Mouse (Mus musculus) lung, postnatal 0 days (tissue): Measurements from ENCODE around the gene Stk10. TPM values are rescaled to one million over a fixed set of nuclear protein-coding genes. Genes with fewer than 3 reads are reported as not detected.

ENCODE experiments used
- ATAC-seq: fragments of 200-750 bp; cut with Nextera tagmentation; 2 replicates; pipeline ENCODE4 v1.8.0; 2017; ENCODE audit warnings: moderate library complexity
- DNase-seq: peaks from one replicate; pipeline ENCODE4 v3.0.0-alpha.2; 2016; ENCODE audit warnings: low spot score
- H3K27ac ChIP-seq: fragments of 300-500 bp; sonication (generic); 2 replicates; pipeline ENCODE4 v1.5.1; 2014; ENCODE audit warnings: antibody characterized with exemption, mild to moderate bottlenecking, low read length, mixed read lengths
- H3K27me3 ChIP-seq: fragments of 300-500 bp; sonication (generic); replicated peaks from 2 replicates; pipeline ENCODE4 v1.6.1; 2014; ENCODE audit warnings: low read length, mixed read lengths; ENCODE audit not compliant: insufficient read depth
- H3K36me3 ChIP-seq: fragments of 300-500 bp; sonication (generic); 2 replicates; pipeline ENCODE4 v1.6.1; 2014; ENCODE audit warnings: low read length, mixed read lengths; ENCODE audit not compliant: insufficient read depth
- H3K4me1 ChIP-seq: fragments of 300-500 bp; sonication (generic); 2 replicates; pipeline ENCODE4 v1.6.1; 2014; ENCODE audit warnings: antibody characterized with exemption, low read depth, low read length, mixed read lengths; ENCODE audit not compliant: insufficient read depth
- H3K4me2 ChIP-seq: fragments of 300-500 bp; sonication (generic); replicated peaks from 2 replicates; pipeline ENCODE4 v1.6.1; 2014; ENCODE audit warnings: low read depth, mild to moderate bottlenecking, low read length, moderate library complexity, mixed read lengths
- H3K4me3 ChIP-seq: fragments of 300-500 bp; sonication (generic); 2 replicates; pipeline ENCODE4 v1.5.1; 2014; ENCODE audit warnings: low read depth, low read length
- H3K9ac ChIP-seq: fragments of 300-500 bp; sonication (generic); replicated peaks from 2 replicates; pipeline ENCODE4 v1.6.1; 2014; ENCODE audit warnings: low read depth, mild to moderate bottlenecking
- H3K9me3 ChIP-seq: fragments of 300-500 bp; sonication (generic); 2 replicates; pipeline ENCODE4 v1.6.1; 2016; ENCODE audit warnings: low read length, mixed read lengths
- CTCF ChIP-seq: IDR thresholded peaks from 2 replicates; pipeline ENCODE4 v1.5.1; 2016; ENCODE audit warnings: antibody characterized with exemption, mild to moderate bottlenecking
- EP300 ChIP-seq: IDR thresholded peaks from 2 replicates; pipeline ENCODE4 v1.6.1; 2016; ENCODE audit warnings: antibody characterized with exemption, mild to moderate bottlenecking, control low read depth
- WGBS: fragments of 180-500 bp; shearing (Covaris S2); extraction: QIAGEN DNeasy Blood & Tissue Kit; methylation state at CpG from one replicate; pipeline ENCODE4 v1.1.7; 2014; 5-methylcytosine and 5-hydroxymethylcytosine counted together
- polyA plus RNA-seq: library from polyadenylated mRNA; unstranded; fragments of >200 nt; fragmentation: Nextera tagmentation; extraction: Ambion mirVana; gene quantifications from 2 replicates; pipeline ENCODE4 v1.2.1, GENCODE M21; 2015

Stk10 gene
- polyA plus RNA-seq, 1 experiment from 2014 or later, result 1.9 TPM

DNA sequence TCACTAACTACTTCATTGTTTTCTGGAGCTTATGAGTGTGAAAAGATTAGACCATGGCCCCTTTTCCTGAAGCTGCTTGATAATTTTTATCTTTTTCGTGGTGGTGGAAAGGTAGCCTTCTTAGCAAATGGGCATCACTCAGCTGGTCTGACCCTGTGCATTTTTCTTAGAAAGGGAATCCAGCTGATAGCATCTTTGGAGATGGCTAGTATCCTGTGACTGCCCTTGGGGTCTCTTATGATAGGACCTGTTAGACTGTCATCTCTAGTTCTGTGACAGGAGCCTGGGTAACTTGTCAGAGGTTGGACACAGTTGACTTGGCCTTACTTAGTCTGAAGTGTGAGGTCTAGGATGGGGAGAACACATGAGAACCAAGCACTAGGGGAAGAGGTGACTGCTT lies 13.8 kb upstream of the Stk10 start:
- Histone ChIP-seq H3K27me3 (no peaks in the 10 kb centered on the region), H3K4me2 (no peak overlapping the region), H3K4me1 (no peaks in the 10 kb centered on the region), H3K4me3 (no peak overlapping the region), H3K36me3 (no peaks in the 10 kb centered on the region), H3K9ac (no peak overlapping the region), H3K9me3 (no peaks in the 10 kb centered on the region), H3K27ac (no peak overlapping the region)
- DNase-seq (no peak), ATAC-seq (no peak)
- TF ChIP-seq CTCF (no peak), EP300 (no peak)
- 86% methylated on average over 1 of the region's 1 CpGs for WGBS

DNA sequence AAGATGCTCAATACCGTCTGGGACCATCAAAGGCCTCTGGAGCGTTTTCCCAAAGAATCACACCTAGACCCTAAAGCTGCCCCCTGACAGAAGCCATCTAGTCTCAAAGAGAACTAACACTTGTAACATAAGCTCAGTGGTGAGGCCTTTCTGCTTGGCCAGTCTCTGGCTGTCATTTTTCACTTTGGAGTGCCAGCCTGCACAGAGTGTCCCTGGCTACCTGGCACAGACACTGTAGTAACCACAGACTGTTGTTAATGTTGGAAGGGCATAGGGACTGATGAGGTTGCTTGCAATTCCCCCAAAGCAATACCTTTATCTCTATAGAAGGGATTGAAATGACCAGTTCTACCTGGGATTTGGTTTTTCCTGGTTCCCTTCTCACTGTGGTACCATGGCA lies 11.9 kb upstream of the Stk10 start:
- no peak for DNase-seq

DNA sequence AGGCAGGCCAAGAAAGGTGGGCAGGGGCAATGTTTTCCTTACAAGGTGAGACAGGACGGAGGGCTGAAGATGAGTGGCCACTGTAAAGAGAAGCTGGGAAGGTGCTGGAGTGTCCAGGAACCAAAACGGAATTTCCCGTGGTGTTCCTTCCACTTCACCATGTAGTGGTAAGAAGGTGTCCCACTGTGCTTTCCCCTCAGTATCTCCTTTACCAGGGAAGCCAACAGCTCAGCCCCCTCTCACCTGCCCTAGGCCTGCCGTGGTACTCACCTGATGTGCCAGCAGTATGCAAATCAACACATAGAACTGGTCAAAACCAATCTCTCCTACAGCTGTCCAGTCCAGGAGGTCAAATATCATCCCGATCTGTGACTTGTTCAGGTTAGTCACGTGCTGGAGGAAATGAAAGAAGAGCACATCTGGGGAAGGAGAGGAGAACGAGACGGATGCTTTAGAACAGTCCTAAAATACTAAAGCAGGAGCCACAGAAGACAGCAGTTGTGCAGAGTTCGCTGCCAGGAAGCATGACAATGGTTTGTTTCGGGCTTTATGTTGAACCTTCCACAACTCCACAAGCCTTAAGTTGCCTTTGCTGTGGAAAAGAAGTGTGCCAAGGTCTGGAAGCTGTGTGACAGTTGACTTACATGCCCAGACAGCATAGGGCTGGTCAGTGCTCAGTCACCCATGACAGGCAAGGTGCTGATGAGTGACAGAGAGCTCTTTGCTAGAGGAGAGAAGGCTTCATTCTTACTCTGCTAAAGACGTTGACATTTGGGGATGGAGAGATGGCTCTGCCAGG lies 8.8 kb upstream of the Stk10 start:
- no peak for ATAC-seq
- Histone ChIP-seq H3K27ac (no peak overlapping the region), H3K9ac (no peak overlapping the region), H3K9me3 (no peaks in the 10 kb centered on the region), H3K4me2 (no peak overlapping the region), H3K4me1 (no peaks in the 10 kb centered on the region), H3K27me3 (no peaks in the 10 kb centered on the region), H3K4me3 (no peak overlapping the region), H3K36me3 (no peaks in the 10 kb centered on the region)
- no peak for TF ChIP-seq EP300
- TF ChIP-seq CTCF, result no peak
- WGBS, result 81% methylated on average over 11 of the region's 11 CpGs
- DNase-seq, result no peak

More for the DNA sequence above, 11.9 kb upstream of the Stk10 start:
- H3K9ac ChIP-seq, result no peak overlapping the region
- no peaks in the 10 kb centered on the region for H3K27me3 ChIP-seq
- no peak overlapping the region for H3K4me3 ChIP-seq
- no peak overlapping the region for H3K4me2 ChIP-seq
- TF ChIP-seq CTCF (no peak), EP300 (no peak)
- H3K9me3 ChIP-seq, result no peaks in the 10 kb centered on the region
- 83% methylated on average over 2 of the region's 2 CpGs for WGBS
- H3K27ac ChIP-seq, result no peak overlapping the region
- ATAC-seq, result no peak
- no peaks in the 10 kb centered on the region for H3K4me1 ChIP-seq
- H3K36me3 ChIP-seq, result no peaks in the 10 kb centered on the region

DNA sequence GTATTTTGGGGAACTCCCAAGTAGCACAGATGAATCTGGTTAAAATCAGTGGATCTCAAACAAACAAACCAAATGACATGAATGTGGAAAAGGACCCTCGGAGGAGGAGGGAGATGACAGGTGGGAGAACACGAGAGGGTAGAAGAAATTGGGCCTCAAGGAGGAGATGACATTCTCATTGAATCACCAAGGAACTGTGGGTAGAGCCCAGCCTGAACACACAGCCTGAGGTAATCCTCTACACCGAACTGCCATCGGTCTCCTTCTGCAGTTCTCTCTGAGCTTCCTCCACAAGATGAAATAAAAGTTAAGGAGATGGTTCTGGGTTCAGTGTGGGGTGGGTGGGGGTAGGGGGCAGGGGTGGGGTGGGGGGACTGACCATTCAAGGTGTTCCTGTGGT lies 6.1 kb upstream of the Stk10 start:
- Histone ChIP-seq H3K4me3 (no peak overlapping the region), H3K4me1 (no peaks in the 10 kb centered on the region), H3K27ac (no peak overlapping the region), H3K4me2 (no peak overlapping the region), H3K9me3 (no peaks in the 10 kb centered on the region), H3K27me3 (no peaks in the 10 kb centered on the region), H3K9ac (no peak overlapping the region), H3K36me3 (no peaks in the 10 kb centered on the region)
- no peak for ATAC-seq
- 82% methylated on average over 4 of the region's 4 CpGs for WGBS
- no peak for DNase-seq
- TF ChIP-seq EP300 (no peak), CTCF (no peak)

DNA sequence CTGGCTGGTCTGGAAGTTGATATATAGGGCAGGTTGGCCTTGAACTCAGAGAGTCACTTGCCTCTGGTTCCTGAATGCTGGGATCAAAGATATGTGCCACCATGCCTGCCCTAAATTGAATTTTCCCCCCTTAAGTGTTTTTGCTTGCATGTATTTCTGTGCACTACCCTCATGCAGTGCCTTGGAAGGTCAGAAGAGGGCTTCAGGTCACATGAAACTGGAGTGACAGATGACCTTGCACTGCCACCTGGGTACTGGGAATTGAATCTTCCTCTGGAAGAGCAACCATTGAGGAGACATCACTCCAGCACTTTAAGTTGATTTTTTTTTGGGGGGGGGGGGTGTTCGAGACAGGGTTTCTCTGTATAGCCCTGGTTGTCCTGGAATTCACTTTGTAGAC lies 3.0 kb upstream of the Stk10 start:
- H3K9me3 ChIP-seq, result no peaks in the 10 kb centered on the region
- no peak overlapping the region for H3K27ac ChIP-seq
- ATAC-seq (no peak), DNase-seq (no peak)
- 73% methylated on average over 1 of the region's 1 CpGs for WGBS
- no peaks in the 10 kb centered on the region for H3K27me3 ChIP-seq
- no peak overlapping the region for H3K4me2 ChIP-seq
- peak; percentile 59 for TF ChIP-seq CTCF
- no peak for TF ChIP-seq EP300
- H3K4me3 ChIP-seq, result no peak overlapping the region
- H3K4me1 ChIP-seq, result peaks cover 6% of the 10 kb centered on the region; the same call in 1 of the 2 replicates
- no peak overlapping the region for H3K9ac ChIP-seq
- H3K36me3 ChIP-seq, result no peaks in the 10 kb centered on the region

DNA sequence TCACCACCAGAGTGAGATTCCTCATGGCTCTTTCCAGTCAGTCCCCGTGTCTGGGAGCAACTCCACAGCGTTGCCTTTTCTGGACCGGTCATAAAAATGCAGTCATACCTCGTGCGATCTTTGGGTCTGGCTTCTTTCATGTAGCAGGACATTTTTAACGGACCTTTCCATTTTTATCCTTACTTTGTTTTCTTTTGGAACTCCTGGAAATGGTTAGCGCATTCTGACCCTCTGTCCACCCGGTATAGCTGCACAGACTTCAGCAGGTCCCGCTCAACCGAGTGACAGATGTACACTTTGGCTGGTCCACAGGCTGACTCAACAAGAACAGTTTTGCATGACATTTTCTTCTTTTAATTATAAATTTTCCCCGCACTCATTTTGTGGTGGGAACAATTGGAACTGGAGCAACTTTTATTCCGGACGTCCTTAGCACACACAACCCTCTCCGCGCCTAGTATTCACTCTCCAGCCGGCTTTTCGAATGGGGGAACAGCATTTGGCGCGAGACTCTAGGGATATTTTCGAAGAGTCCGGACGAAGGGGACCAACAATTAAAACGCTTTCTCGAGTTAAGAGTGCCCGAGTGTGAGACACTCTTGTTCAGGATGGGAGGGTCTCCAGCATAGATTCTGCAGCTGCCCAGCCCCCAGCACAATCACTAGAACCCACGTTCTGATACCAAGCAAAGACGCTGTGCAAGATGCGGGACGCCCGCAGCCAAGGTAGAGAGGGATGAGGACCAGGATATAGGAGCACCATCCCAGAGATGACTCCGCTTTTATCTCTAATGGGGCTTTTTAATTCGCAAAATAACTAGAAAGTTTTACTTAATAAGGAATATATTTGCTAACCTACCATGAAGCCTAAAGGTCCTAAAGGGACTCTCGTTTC lies 987 bp upstream of the Stk10 start, which contains the start of gene Efcab9:
Gene Efcab9 (minus strand): TSS at position 211 of the 894 bp plus-strand sequence.
- TF ChIP-seq CTCF (no peak), EP300 (no peak)
- peak within 1 kb of the TSS; percentile 41; the same call in 1 of the 2 replicates for H3K9ac ChIP-seq
- no peaks in the 10 kb centered on the region for H3K36me3 ChIP-seq
- peaks cover 6% of the 10 kb centered on the region; the same call in 1 of the 2 replicates for H3K4me1 ChIP-seq
- no peaks in the 10 kb centered on the region for H3K27me3 ChIP-seq
- 4% methylated on average over 33 of the region's 33 CpGs for WGBS
- H3K4me2 ChIP-seq, result peak within 1 kb of the TSS; percentile 99
- H3K27ac ChIP-seq, result no peak within 1 kb of the TSS
- DNase-seq (no peak), ATAC-seq (no peak)
- peak within 1 kb of the TSS; percentile 60 for H3K4me3 ChIP-seq
- no peaks in the 10 kb centered on the region for H3K9me3 ChIP-seq
